Mouse (Mus musculus) heart, postnatal 4 days (tissue): Measurements from ENCODE around the gene Stxbp3. TPM values are rescaled to one million over a fixed set of nuclear protein-coding genes. Genes with fewer than 3 reads are reported as not detected.
A peak's percentile ranks its signal among the peaks of the same experiment; 100 is the strongest.
"Not testable (repeated sequence)": the region's sequence is repeated elsewhere in the genome, so short reads cannot be mapped to it uniquely, and the experiment has no call there.

Experiments used
- DNase-seq: peaks from one replicate; pipeline ENCODE4 v3.0.0; 2021
- total RNA-seq, 2 experiments: library from RNA; stranded (reverse); gene quantifications; 2 replicates each; pipeline ENCODE4 v1.2.3; 2021

The Stxbp3 gene
- total RNA-seq: 10 to 100 TPM; 30.6 to 31.7 TPM

DNA sequence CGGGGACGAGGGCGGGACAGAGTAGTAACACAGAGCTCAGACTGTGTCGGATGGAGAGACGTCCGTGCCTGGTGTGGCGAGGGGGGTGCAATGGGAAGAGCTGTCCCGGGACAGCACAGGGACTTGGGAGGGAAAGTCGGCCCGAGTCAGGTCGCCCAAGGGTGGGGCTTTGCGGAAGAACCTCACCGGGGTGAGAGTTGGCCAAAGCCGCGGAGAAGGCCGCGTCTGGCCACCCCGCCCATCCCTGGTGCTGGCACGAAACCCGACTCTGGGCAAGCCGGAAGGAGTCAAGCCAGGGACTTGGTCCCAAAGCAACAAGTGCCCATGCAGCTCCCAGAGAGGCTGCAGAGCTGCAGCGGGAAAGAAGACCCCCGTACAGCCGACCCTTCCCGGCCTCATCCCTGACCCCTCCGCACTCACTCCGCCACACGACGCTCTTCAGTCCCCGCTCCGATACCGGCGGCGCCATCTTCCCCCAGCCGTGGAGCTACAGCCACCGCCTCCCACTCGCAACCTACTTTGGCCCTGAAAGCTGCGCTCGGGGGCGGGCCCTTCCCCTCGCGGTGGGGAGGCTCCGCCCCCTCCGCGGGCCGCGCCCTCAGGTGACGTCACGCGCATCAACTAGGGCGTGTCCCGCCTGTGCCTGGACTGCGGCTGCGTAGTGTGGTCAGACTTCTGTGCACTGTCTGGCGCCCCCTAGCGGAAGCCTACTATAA, at the start of gene Stxbp3:
Stxbp3 (minus strand) TSS at position 527 of the 716 bp plus-strand sequence.
- DNase-seq: peak; percentile 99

DNA sequence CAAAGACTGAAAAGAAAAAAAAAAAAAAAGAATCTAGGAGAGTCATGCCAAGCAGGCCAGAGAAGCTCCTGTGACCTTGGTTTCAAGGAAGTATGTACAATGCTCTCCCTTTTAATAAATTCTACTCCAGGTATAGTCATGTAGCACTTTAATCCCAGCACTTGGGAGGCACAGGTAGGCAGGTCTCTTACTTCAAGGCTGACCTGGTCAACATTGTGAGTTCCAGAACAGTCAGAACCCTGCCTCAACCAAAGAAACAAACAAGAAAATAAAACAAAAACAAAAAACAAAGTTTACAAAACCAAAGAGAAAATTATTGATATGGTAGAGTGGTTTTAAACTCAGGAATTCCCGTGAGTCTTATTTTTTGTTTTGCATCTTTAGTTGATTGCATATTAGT, 49.6 kb upstream of the Stxbp3 start, which contains the start of gene Fndc7:
Fndc7 (minus strand) TSS at position 101 of the 400 bp plus-strand sequence.
- no peak for DNase-seq

DNA sequence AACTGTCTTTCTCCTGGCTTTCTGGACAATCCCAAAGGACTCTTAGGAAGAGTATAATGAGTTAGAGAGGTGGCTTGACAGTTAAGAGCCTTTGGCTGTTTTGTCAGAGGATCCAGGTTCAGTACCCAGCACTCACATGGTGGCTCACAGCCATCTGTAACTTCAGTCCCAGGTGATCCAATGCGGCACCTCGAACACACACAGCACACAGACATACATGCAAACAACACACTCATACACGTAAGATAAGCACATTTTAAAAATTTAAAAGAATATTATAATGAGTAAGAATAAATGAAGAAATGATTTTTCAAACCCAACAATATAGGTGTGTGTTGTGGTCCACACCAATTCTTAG, 47.3 kb upstream of the Stxbp3 start:
- no peak for DNase-seq

DNA sequence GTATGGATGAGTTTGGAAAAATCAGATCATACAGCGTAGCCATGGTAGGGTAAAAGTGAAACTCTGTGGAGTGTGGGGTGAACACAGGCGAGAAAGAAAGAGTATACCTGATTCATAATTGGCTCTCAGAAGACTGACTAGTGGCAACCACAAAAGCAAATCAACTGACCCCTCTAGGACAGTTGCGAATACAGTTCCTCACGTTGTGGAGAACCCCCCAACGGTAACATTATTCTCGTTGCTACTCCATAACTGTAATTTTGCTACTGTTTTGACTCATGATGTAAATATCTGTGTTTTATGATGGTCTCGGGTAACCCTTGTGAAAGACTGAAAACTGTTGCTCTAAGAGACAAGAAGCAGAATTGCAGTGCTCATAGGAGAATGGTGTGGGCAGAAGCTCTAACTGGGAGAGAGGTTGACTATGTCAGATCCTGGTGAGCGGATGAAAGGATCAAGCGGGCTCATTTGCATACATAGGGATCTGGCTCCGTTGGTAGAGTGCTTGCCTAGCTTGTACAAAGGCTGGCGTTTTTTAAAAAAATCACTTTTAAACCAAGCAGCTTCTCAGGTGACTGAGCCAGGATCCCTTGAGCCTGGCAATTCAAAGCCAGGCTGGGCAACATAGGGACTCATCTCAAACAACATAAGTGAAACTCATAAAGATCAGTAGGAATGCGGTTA, 46.8 kb upstream of the Stxbp3 start:
- DNase-seq: no peak

DNA sequence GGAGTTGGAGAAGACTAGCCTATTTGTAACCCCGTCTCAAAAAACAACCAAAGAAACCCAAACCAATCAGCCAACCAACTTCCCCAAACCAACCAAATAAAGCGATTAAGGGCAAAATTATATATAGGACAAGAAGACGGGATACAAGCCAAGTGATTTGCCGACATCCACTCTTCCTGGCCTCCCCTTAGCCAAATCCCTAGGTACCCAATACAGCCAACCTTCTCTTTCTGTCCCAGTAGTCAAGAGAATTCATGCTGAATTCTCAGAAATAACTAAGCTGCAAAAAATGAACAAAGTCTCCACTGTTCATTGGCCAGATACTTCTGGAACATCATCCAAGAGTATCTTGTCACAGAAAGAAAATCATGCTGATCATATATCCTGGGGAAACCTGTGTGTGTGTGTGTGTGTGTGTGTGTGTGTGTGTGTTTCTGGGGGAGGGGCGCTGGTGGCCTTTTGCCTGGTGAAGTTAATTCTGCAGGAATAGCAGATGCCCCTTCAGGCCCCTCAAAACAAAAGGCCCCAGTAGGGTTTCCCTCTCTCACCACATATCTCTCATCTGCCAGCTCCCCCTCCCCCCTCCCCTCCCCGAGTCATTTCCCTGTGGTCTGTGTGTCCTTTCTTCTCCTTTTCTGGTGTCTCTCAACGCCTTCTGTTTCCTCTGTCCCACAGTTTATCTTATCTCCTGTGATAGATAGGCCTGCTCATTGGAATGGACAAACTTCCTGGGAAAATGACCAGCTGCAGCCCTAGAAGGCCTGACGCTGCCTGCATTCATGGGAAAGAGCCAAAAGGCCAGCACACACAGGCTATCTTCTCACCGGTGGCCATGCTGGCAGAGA, 45.6 kb upstream of the Stxbp3 start:
- peak; percentile 36 for DNase-seq

DNA sequence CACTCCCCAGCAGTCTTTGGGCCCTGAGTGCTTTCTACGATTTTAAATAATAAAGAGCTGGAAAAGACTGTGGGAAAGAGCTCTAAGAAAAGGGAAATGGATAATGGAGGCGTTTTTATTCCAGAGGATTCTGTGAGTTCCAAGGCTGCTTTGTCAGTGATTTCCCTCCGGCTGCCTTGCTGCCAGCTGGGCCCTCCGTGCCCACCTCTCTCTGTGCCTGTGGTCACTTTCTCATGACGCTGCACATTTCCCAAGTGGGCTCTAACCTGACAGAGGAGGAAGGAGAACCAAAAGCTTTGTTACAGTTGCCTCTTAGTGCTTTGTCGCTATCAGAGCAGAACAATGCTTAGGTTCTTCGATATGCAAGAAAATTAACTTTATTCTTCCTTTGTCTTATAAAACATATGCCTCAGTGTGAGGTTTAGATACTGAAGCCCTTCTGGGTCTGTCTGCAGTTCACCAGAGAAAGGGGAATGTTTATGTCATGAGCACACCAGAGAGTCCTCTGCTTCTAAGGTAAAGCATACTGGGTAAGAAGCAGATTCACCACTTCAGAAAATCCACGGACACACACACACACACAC, 44.5 kb upstream of the Stxbp3 start:
- DNase-seq: no peak

DNA sequence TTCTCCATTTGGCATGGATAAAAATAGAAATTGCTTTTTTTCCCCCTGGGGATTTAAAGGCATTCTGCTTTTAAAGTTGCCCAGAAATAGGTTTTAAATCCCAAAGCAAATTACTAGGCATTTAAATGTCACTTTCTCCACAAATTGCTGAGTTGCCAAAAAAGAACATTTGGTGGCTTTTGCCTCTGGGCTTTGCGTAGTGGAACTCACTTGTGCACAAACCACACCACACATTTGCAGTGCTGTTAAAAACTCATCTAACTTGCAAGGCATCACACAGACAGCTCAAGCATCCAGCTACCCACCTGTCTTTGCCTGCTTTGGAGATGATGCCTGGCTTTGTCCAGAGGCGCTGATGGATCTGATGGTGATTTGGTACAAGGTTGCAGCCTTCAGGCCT, 42.7 kb upstream of the Stxbp3 start:
- DNase-seq: no peak

DNA sequence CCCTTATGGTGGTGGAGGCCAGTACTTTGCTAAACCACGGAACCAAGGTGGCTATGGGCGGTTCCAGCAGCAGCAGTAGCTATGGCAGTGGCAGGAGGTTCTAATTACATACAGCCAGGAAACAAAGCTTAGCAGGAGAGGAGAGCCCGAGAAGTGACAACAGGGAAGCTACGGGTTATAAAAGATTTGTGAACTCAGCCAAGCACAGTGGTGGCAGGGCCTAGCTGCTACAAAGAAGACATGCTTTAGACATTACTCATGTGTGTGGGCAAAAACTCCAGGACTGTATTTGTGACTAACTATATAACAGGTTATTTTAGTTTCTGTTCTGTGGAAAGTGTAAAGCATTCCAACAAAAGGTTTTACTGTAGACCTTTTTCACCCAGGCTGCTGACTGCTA, 41.5 kb upstream of the Stxbp3 start:
- not testable (repeated sequence) for DNase-seq

DNA sequence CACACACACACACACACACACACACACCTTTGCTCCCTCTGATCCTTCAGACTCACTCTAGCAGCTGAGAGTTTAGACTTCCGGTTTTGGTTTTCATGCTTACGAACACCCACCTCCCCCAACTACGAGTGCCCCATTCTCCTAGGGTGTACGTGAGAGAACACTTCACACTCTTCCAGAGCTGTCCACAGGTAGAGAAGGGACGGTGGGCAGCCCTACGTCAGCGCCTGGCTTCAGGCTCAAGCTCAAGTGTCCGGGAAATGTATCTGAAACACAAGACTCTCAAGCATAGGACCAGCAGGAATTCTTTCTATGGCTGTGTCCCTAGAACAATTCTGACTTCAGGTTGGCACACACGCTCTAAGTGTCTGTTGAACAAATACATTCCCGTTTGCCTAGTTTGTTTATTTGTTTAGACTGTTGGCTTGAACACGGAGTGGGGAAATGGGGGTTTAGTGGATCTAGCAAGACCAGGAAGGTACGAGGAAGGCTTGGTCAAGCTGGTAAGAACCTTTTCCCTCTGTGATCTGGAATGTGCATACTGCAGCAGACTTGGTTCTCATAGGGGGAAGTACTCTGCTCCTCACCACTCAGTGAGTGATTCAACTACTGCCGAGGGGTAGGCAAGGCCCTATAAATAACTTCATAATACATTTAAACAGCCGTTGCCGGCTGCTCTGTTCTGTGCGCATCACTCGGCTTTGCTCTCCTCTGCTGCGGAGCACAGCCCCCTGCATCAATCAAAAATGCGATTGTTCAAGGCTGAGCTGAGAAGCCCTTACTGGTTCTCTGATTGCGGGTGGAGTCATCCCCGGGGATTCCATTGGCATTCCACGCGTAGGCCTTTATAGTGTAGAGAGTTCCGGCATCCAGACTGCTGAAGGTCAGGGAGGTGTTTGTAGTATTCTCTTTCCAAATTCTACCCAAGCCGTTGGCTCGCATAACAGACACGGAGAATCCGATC, 40.5 kb upstream of the Stxbp3 start:
- DNase-seq: peak; percentile 51

DNA sequence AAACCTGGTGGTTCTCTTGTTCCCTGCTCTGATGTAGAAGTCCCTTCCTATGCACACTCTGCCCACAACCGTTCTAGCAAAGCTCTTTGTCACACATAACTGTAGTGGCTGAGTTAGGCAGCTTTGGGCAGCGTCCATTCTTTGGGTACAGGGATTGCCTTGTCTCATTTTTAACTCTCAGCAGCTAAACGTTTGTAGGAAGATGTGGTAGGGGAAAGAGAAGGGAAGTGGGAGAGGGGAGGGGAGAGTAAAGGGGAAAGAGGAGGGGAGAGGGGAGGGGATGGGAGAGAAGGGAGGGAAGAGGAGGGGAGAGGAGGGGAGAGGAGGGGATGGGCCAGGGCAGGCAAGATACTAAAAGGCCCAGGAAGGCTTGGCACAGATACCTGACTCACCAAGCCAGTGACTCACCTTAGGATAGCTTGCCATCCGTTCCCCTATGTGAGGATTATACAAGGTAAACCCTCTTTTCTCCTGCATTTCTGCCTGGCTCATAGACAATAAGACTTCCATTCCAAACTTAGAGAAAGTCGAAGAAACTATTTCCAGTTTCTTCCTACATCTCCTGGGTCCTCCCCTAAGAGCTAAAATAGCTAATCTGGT, 39.6 kb upstream of the Stxbp3 start:
- DNase-seq: no peak

DNA sequence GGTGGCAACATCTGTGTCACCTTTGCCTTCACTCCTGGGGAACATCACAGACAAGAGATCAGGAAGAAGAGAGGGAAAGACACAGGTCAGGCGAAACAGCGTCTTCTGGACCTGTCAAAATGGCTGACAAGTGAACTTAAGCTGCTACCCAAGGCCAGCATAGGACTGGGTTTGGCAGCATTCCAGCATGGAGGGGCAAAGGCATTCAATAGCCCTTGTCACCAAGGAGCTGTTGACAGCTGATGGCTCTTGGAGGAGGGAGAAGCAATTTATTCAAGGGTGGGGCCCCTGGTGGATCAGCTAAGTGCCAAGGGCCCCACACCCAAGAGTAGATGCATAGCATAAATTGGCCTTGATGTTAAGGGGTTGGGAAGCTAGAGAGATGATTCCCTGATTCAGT, 38.8 kb upstream of the Stxbp3 start:
- no peak for DNase-seq

DNA sequence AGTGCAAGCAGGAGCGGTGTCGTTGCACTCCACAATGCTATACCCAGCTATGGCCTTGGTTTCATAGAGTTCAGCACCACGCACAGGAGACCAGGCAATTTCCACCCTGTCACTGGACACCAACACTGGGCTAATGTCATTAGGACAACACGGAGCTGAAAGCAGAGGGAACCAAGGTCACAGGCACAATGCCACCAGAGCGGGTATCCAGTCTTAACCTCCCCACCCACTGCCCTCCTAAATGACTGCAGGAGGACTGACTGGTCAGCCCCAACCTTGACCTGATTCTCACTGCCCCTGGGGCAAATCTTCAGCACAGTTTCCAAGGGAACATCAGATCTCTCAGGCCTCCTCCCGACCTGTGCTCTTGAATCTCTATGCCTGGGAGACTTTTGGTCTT, 30.3 kb upstream of the Stxbp3 start:
- no peak for DNase-seq

DNA sequence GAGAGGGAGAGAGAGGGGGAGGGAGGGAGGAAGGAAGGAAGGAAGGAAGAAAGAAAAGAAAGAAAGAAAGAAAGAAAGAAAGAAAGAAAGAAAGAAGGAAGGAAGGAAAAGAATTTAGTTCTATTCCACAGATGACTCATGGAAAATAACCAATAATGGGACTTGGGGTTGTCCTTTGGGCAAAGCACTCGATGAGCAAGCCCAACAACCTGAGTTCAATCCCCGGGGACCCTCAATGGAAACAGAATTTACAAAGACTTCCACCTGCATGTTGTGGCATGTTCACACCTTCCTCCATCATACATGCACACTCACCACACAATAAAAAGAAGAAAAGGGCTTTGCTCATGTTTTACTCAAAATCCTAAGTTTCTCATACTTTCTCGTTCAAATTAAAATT, 27.1 kb upstream of the Stxbp3 start:
- no peak for DNase-seq

DNA sequence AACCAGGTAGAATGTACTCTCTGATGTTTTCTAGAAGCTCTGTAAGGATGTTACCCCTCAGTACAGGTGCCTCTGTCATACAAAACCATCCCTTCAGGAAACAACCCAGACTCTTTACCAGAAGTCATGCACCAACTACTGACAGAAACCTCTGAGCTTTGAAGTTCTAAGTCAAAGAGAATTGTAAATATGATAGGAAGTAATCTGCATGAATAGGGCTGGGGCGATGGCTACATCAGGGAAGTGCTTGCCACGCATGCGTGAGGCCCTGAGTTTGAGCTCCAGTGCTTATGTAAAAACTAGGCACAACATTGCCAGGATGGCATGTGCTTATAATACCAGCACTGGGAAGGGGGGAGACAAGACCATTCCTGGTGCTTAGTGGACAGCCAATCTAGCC, 25.4 kb upstream of the Stxbp3 start:
- no peak for DNase-seq

DNA sequence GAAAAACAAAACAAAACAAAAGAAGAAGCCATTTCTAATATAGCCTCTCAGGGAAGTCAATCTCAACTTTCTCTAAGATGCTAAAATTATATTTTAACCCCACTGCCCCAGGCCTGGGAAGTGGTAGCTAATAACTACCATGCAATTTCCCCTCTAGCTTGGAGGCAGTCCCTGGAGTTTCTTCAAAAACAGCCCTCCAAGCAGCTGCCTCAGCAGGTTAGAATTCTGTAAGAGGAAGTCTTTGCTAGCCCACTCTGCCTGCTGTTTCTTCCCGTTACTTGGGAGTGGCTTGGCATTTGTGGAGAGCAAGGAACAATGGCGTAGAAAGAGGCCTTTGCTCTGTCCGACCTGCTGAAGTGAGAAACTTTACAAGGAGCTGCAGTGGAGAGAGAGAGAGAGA, 24.8 kb upstream of the Stxbp3 start:
- no peak for DNase-seq

DNA sequence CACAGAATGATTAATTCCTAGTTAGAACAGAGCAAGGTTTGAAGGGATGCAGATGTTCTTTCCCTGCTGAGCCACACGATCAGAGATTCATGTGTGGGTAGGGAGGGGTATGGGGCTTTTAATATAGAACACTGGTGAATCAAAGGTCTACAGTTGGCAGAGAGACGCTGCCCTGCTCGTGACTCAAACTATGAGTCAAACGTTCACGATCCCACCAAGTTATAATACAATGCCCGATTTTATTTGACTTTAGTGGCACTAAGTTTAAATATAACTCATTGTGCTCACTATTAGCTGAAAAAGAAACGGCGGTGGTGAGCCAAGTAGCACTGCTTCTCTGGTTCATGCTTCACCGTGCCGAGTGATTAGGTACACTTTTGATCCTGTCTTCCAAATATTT, 22.8 kb upstream of the Stxbp3 start:
- no peak for DNase-seq

DNA sequence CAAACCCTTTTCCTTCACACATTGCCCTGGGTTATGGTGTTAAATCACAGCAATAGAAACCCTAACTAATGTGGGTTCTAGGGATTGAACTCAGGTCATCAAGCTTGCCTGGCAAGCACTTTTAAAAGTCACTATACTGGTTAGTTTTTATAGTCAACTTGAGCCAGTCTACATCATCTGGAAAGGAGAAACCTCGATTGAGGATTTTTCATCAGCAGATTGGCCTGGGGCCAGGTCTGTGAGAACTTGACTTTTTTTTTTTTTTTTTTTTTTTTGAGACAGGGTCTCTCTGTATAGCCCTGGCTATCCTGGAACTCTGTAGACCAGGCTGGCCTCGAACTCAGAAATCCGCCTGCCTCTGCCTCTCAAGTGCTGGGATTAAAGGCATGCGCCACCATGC, 22.0 kb upstream of the Stxbp3 start:
- not testable (repeated sequence) for DNase-seq

DNA sequence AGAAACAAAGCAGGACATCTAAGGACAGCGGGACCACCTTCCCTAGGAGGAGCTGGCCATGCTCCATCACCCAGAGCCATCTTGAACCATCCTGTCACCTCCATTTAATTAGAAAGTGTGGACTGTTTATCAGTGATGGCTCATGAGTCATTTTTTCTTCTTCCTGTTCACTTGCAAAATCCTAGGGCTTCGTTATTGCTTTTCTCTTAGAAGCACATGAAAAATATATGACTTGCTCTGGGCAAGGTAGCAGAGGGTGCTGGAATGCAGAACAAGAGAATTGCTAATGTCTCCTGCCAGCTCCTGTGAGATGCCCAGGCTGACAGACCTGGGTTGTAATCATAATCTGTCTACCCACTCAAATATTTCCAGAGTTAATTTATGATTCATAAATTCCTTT, 20.5 kb upstream of the Stxbp3 start:
- DNase-seq: no peak

DNA sequence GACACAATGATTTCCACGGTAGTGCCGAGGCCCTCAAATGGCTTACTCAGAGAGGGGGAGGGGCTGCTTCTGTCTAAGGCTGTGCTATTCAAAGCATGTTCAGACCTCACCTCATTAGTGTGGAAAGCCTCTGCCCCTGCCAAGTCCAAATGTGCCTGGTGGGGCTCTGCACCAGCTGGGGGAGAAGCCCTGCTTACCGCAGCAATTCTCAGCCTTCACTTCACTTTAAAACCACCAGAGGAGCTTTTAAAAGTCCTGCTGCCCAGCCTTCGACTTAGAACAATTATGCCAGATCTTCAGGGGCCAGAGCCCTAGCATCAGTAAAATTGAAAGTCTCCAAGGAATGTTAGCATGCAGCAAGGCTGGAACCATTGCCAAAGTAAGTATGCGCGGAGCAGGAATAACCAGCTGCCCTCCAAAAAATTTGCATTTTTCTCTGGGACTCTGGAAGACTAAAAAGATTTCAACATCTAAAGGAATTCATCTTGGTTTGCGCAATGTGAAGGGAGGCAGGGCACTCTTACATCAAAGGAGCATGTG, 18.0 kb upstream of the Stxbp3 start:
- peak; percentile 72 for DNase-seq

DNA sequence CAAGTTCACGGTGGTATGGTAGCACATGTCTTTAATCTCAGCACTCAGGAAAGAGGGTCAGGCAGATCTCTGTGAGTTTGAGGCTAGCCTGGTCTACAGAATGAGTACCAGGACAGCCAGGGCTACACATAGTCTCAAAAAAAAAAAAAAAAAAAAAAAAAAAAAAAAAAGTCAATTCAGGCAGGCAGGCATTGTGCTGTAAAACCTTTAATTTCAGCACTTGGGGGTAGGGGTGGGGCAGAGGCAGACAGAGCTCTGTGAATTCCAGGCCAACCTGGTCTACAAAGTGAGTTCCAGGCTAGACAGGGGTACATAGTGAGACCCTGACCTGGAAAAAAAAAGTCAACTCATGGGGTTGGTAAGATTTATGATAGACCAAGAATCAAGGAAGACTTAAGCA, 17.4 kb upstream of the Stxbp3 start:
- no peak for DNase-seq

DNA sequence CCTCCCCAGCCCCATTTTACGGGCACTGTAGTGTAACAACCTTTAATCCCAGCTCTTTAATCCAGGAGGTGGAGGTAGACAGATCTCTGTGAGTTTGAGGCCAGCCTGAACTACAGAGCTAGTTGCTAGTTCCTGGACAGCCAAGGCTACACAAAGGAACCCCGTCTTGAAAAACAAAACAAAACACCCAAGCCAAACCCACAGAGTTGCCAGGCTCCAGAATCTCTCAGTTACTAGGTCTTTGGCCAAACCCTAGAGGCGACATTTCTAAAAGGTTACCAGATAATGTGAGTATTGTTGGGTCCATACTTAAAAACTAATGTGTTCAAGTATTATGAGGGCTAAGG, 16.8 kb upstream of the Stxbp3 start:
- no peak for DNase-seq
